Mouse (Mus musculus) forebrain, embryonic 16.5 days (tissue): ENCODE results near the gene Clec1b. TPM values are rescaled to one million over a fixed set of nuclear protein-coding genes. Genes with fewer than 3 reads are reported as not detected.

Source experiments
- ATAC-seq: fragments of 200-750 bp; cut with Nextera tagmentation; 2 replicates; pipeline ENCODE4 v1.8.0; 2017; ENCODE audit warnings: mild to moderate bottlenecking, moderate library complexity
- H3K27ac ChIP-seq: fragments of 300-500 bp; sonication (generic); 2 replicates; pipeline ENCODE4 v1.5.1; 2014; ENCODE audit warnings: low read length, control low read depth
- H3K27me3 ChIP-seq: fragments of 300-500 bp; sonication (generic); replicated peaks from 2 replicates; pipeline ENCODE4 v1.6.1; 2014; ENCODE audit warnings: low read length; ENCODE audit not compliant: control insufficient read depth, insufficient read depth
- H3K36me3 ChIP-seq: fragments of 300-500 bp; sonication (generic); 2 replicates; pipeline ENCODE4 v1.6.1; 2014; ENCODE audit not compliant: control insufficient read depth, insufficient read depth
- H3K4me1 ChIP-seq: fragments of 300-500 bp; sonication (generic); replicated peaks from 2 replicates; pipeline ENCODE4 v1.6.1; 2014; ENCODE audit warnings: low read length; ENCODE audit not compliant: control insufficient read depth, insufficient read depth
- H3K4me2 ChIP-seq: fragments of 300-500 bp; sonication (generic); 2 replicates; pipeline ENCODE4 v1.6.1; 2014; ENCODE audit warnings: mild to moderate bottlenecking, low read length, control low read depth
- H3K4me3 ChIP-seq: fragments of 300-500 bp; sonication (generic); replicated peaks from 2 replicates; pipeline ENCODE4 v1.5.1; 2014; ENCODE audit warnings: mild to moderate bottlenecking, low read length, control low read depth
- H3K9ac ChIP-seq: fragments of 300-500 bp; sonication (generic); replicated peaks from 2 replicates; pipeline ENCODE4 v1.6.1; 2014; ENCODE audit warnings: low read depth, low read length, control low read depth
- H3K9me3 ChIP-seq: fragments of 300-500 bp; sonication (generic); 2 replicates; pipeline ENCODE4 v1.6.1; 2016; ENCODE audit warnings: low read length; ENCODE audit not compliant: control insufficient read depth
- WGBS: fragments of 180-500 bp; shearing (Covaris S2); extraction: QIAGEN DNeasy Blood & Tissue Kit; methylation state at CpG from one replicate; pipeline ENCODE4 v1.1.7; 2014; 5-methylcytosine and 5-hydroxymethylcytosine counted together
- polyA plus RNA-seq: library from polyadenylated mRNA; unstranded; fragments of >200 nt; fragmentation: Nextera tagmentation; extraction: Ambion mirVana; gene quantifications from 2 replicates; pipeline ENCODE4 v1.2.1, GENCODE M21; 2015

The Clec1b gene
- 0.86 and 1.2 TPM in 2 replicates for polyA plus RNA-seq

DNA sequence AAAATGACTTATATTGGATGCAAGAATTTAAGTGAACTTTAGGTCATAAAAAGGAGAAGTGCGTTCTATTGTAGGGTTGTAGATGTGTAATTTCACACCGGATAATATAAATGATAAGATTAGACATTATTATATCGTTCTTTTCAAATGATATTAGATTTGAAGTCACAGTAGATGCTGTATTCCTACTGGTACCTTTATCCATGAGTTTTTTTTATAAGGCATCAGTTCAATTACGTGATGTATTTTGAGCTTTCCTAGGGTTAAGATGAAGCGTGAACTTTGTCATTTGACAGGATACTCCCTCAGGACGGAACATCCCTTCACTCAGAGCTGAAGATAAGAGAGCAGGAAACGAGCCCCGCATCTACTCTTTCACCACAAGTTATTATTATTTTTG lies at the start of gene Clec1b:
Gene Clec1b, plus strand, starts transcription at position 301 of the 400 bp plus-strand sequence.
- Histone ChIP-seq H3K9me3 (no peaks in the 10 kb centered on the region), H3K36me3 (no peaks in the 10 kb centered on the region), H3K27ac (no peak within 1 kb of the TSS), H3K4me2 (no peak within 1 kb of the TSS), H3K9ac (no peak within 1 kb of the TSS), H3K27me3 (no peaks in the 10 kb centered on the region), H3K4me1 (no peaks in the 10 kb centered on the region), H3K4me3 (no peak within 1 kb of the TSS)
- no peak for ATAC-seq
- WGBS: 92% methylated on average over 8 of the region's 8 CpGs

- no peak overlapping the region for H3K27ac ChIP-seq
- H3K4me3 ChIP-seq: no peak overlapping the region
- H3K36me3 ChIP-seq: no peaks in the 10 kb centered on the region
- WGBS: 58% methylated on average over 4 of the region's 4 CpGs
- H3K4me1 ChIP-seq: no peaks in the 10 kb centered on the region
- no peaks in the 10 kb centered on the region for H3K27me3 ChIP-seq
- H3K4me2 ChIP-seq: no peak overlapping the region
- no peaks in the 10 kb centered on the region; the same call in 1 of the 2 replicates for H3K9me3 ChIP-seq
- H3K9ac ChIP-seq: no peak overlapping the region
- no peak for ATAC-seq
These were observed 47.4 kb upstream of the Clec1b start for GRCm38 (mm10) chr6:129349524-129350352.

DNA sequence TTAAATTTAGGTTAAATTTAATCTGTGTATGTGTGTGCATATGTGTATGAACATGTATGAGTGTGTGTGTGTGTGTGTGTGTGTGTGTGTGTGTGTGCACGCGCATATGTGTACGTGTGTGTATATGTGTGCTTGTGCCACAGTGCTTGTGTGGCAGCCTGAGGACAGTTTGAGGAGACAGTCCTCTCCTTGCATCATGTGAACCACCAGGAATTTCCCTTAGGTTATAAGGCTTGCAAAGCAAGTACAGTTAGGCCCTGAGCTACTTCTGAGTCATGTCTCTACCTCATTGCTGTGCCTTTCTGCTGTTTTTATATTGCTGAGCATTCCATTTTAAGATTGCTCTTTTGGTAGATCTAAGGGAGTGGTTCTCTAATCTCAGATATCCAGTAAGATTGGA lies 46.0 kb upstream of the Clec1b start:
- Histone ChIP-seq H3K27ac (no peak overlapping the region), H3K4me2 (no peak overlapping the region), H3K9me3 (no peaks in the 10 kb centered on the region; the same call in 1 of the 2 replicates), H3K36me3 (no peaks in the 10 kb centered on the region), H3K27me3 (no peaks in the 10 kb centered on the region), H3K4me1 (no peaks in the 10 kb centered on the region), H3K4me3 (no peak overlapping the region), H3K9ac (no peak overlapping the region)
- no peak for ATAC-seq
- WGBS: 93% methylated on average over 3 of the region's 3 CpGs

GRCm38 (mm10) chr6:129355774-129356173 lies 41.3 kb upstream of the Clec1b start:
- Histone ChIP-seq H3K4me3 (no peak overlapping the region), H3K27me3 (no peaks in the 10 kb centered on the region), H3K36me3 (no peaks in the 10 kb centered on the region), H3K27ac (no peak overlapping the region), H3K9me3 (no peaks in the 10 kb centered on the region), H3K9ac (no peak overlapping the region), H3K4me1 (no peaks in the 10 kb centered on the region), H3K4me2 (no peak overlapping the region)
- no peak for ATAC-seq
- WGBS: 97% methylated on average over 2 of the region's 2 CpGs

GRCm38 (mm10) chr6:129356430-129356829 lies 40.7 kb upstream of the Clec1b start:
- Histone ChIP-seq H3K27me3 (no peaks in the 10 kb centered on the region), H3K9me3 (no peaks in the 10 kb centered on the region), H3K4me3 (no peak overlapping the region), H3K27ac (no peak overlapping the region), H3K36me3 (no peaks in the 10 kb centered on the region), H3K4me1 (no peaks in the 10 kb centered on the region), H3K4me2 (no peak overlapping the region), H3K9ac (no peak overlapping the region)
- no peak for ATAC-seq

GRCm38 (mm10) chr6:129359515-129359914 lies 37.6 kb upstream of the Clec1b start:
- H3K4me2 ChIP-seq: no peak overlapping the region
- no peaks in the 10 kb centered on the region for H3K36me3 ChIP-seq
- H3K27me3 ChIP-seq: no peaks in the 10 kb centered on the region
- WGBS: 87% methylated on average over 2 of the region's 2 CpGs
- no peak overlapping the region for H3K27ac ChIP-seq
- ATAC-seq: no peak
- H3K9ac ChIP-seq: no peak overlapping the region
- H3K4me3 ChIP-seq: no peak overlapping the region
- H3K4me1 ChIP-seq: no peaks in the 10 kb centered on the region
- H3K9me3 ChIP-seq: no peaks in the 10 kb centered on the region

GRCm38 (mm10) chr6:129363942-129364341 lies 33.2 kb upstream of the Clec1b start:
- 25% methylated on average over 1 of the region's 1 CpGs for WGBS
- no peaks in the 10 kb centered on the region for H3K36me3 ChIP-seq
- H3K27ac ChIP-seq: no peak overlapping the region
- H3K4me3 ChIP-seq: no peak overlapping the region
- H3K9me3 ChIP-seq: no peaks in the 10 kb centered on the region
- no peak overlapping the region for H3K4me2 ChIP-seq
- no peak for ATAC-seq
- no peak overlapping the region for H3K9ac ChIP-seq
- H3K4me1 ChIP-seq: no peaks in the 10 kb centered on the region
- no peaks in the 10 kb centered on the region for H3K27me3 ChIP-seq

DNA sequence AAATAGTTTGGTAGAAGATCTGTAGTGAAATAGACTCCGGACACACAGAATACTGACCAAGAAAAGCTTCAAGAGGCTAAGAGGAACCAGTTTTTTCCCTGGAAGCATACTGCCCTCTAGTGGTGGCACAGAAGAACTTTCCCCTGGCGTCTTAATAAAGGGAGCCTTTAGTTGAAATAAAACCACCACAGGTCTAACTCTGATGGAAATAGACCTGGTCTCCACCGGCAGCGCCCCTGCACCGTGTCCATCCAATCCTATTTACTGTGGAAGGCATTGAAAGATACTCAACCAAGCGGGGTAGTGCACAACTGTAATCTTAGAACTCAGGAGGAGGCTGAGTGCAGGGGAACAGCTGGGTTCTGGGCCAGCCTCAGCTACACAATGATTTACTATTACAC lies 31.1 kb upstream of the Clec1b start:
- Histone ChIP-seq H3K27me3 (no peaks in the 10 kb centered on the region), H3K4me1 (no peaks in the 10 kb centered on the region), H3K4me3 (no peak overlapping the region), H3K36me3 (no peaks in the 10 kb centered on the region), H3K9me3 (no peaks in the 10 kb centered on the region), H3K27ac (no peak overlapping the region), H3K9ac (no peak overlapping the region), H3K4me2 (no peak overlapping the region)
- 22% methylated on average over 6 of the region's 6 CpGs for WGBS
- ATAC-seq: peak; percentile 43; the same call in 1 of the 2 replicates

GRCm38 (mm10) chr6:129369374-129370132 lies 27.5 kb upstream of the Clec1b start:
- Histone ChIP-seq H3K9ac (no peak overlapping the region), H3K4me2 (no peak overlapping the region), H3K4me1 (no peaks in the 10 kb centered on the region), H3K4me3 (no peak overlapping the region), H3K27ac (no peak overlapping the region), H3K36me3 (no peaks in the 10 kb centered on the region), H3K27me3 (no peaks in the 10 kb centered on the region), H3K9me3 (no peaks in the 10 kb centered on the region)
- 77% methylated on average over 7 of the region's 7 CpGs for WGBS
- ATAC-seq: no peak
